Mouse (Mus musculus): ENCODE data around the gene Gm20388. TPM values are rescaled to one million over a fixed set of nuclear protein-coding genes. Genes with fewer than 3 reads are reported as not detected.
A peak's percentile ranks its signal among the peaks of the same experiment; 100 is the strongest.

Gm20388 gene
- polyA plus RNA-seq, 1 experiment from 2014 or later, result not detected

DNA sequence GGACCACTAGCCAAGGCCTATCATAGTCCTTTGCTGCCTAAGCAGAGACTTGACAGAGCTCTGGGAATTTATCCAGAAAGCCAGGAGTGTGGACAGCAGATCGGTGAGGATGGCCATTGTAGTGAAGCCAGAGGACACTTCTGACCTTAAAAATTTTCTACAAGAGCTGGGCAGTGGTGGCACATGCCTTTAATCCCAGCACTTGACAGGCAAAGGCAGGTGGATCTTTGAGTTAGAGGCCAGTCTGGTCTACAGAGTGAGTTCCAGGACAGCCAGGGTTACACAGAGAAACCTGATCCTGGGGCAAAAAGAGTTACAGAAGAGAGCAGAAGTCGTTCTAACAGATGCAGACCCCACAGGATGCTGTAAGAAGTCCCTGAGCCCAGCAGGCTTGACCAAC, 2405.8 kb downstream of the Gm20388 start:
- WGBS, result 30% methylated on average over 2 of the region's 2 CpGs

DNA sequence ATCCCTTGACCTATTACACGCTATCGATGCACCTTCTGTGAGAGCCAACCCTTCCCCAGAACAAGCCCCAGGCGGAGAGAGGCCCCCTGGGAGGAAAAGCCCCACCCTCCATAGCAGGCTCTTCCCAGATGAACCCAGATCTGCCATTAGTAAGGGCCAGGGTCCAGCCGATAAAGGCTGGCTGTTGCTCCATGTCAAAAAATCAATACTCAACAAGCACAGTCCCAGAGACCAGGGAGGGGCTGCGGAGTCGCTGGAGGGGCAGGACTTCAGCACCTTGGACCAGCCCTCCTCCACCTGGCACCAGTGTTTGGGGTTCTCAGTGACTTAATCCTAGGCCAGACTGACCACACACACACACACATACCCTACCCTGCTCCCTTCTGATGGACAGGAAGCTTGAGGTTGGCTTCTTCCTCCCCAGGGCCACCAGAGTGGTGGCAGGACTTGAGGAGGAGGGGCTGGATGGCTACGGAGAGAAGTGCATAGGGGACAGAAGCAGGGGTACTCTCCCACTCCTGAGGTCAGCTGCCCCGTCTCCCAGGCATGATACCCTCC, 2407.4 kb downstream of the Gm20388 start:
- no peak overlapping the region for H3K4me2 ChIP-seq (ENCODE audit: low read length)
- ATAC-seq (ENCODE audit: insufficient number of reproducible peaks, insufficient read depth, low FRiP score, low read depth), result no peak
- 59% methylated on average over 8 of the region's 8 CpGs for WGBS
- H3K27me3 ChIP-seq (ENCODE audit: control insufficient read depth, insufficient read depth, low read length), result no peaks in the 10 kb centered on the region
- H3K9me3 ChIP-seq (ENCODE audit: control insufficient read depth, low read length), result no peaks in the 10 kb centered on the region
- peaks cover 52% of the 10 kb centered on the region for H3K36me3 ChIP-seq (ENCODE audit: control insufficient read depth, insufficient read depth, low read length)
- H3K4me1 ChIP-seq (ENCODE audit: control insufficient read depth in 2 of 2, insufficient read depth in 2 of 2, low read length in 2 of 2), result peaks cover 55 to 86% of the 10 kb centered on the region in 2 experiments
- H3K9ac ChIP-seq (ENCODE audit: low read length), result no peak overlapping the region
- no peak overlapping the region for H3K4me3 ChIP-seq (ENCODE audit: control insufficient read depth in 1 of 2, insufficient read depth in 1 of 2, low read depth in 1 of 2, low read length in 2 of 2)
- H3K27ac ChIP-seq (replicated peaks in 1 of 2; ENCODE audit: control insufficient read depth in 1 of 2, insufficient read depth in 1 of 2, low read depth in 2 of 2, low read length in 2 of 2), result 0 out of 4 replicates have a peak overlapping the region, but pooled peaks of 1 of the 2 experiments have one; percentile 9

More for the DNA sequence above, 2405.8 kb downstream of the Gm20388 start:
- Histone ChIP-seq H3K27ac (replicated peaks in 1 of 2; ENCODE audit: control insufficient read depth in 1 of 2, insufficient read depth in 1 of 2, low read depth in 2 of 2, low read length in 2 of 2) (0 out of 4 replicates have a peak overlapping the region, but pooled peaks of 1 of the 2 experiments have one; percentile 37), H3K4me3 (ENCODE audit: control insufficient read depth in 1 of 2, insufficient read depth in 1 of 2, low read depth in 1 of 2, low read length in 2 of 2) (no peak overlapping the region), H3K36me3 (ENCODE audit: control insufficient read depth, insufficient read depth, low read length) (peaks cover 51% of the 10 kb centered on the region), H3K9me3 (ENCODE audit: control insufficient read depth, low read length) (no peaks in the 10 kb centered on the region), H3K4me1 (ENCODE audit: control insufficient read depth in 2 of 2, insufficient read depth in 2 of 2, low read length in 2 of 2) (peaks cover 53 to 85% of the 10 kb centered on the region in 2 experiments), H3K9ac (ENCODE audit: low read length) (no peak overlapping the region), H3K4me2 (ENCODE audit: low read length) (no peak overlapping the region), H3K27me3 (ENCODE audit: control insufficient read depth, insufficient read depth, low read length) (no peaks in the 10 kb centered on the region)
- no peak for ATAC-seq (ENCODE audit: insufficient number of reproducible peaks, insufficient read depth, low FRiP score, low read depth)

DNA sequence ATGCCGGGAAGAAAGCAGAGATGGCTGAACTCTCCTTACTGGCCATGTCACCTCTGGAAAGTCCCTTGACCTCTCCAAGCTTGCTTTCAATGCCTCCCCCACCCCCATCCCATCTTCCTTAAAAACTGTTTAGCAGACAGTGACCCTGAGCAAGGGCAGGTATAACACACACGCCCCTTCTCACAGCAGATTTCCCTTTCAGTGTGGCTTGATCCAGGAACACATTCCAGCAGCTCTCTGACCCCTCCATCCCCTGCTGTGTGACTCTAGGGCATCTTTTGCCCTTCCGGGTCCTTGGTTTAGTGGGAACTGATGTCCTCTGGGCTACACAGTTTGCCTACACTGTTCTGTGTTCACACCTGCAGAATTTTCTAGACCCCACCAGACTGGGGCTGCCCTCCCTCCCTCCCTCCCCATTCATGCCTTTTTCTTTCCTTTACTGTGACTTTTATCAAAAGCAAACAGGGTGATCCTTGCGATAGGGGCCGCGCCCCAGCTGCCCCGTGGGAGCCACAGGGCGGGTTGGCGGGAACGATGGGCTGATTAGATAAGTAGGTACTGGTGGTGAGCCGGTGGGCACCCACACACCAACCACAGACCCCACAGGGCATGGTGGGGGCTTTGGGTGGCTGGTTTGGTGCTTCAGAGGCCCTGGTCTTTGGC, 2408.5 kb downstream of the Gm20388 start:
- ATAC-seq (ENCODE audit: insufficient number of reproducible peaks, insufficient read depth, low FRiP score, low read depth), result no peak
- Histone ChIP-seq H3K4me2 (ENCODE audit: low read length) (no peak overlapping the region), H3K9ac (ENCODE audit: low read length) (no peak overlapping the region), H3K36me3 (ENCODE audit: control insufficient read depth, insufficient read depth, low read length) (peaks cover 55% of the 10 kb centered on the region), H3K4me3 (ENCODE audit: control insufficient read depth in 1 of 2, insufficient read depth in 1 of 2, low read depth in 1 of 2, low read length in 2 of 2) (no peak overlapping the region), H3K9me3 (ENCODE audit: control insufficient read depth, low read length) (no peaks in the 10 kb centered on the region), H3K27me3 (ENCODE audit: control insufficient read depth, insufficient read depth, low read length) (no peaks in the 10 kb centered on the region), H3K27ac (replicated peaks in 1 of 2; ENCODE audit: control insufficient read depth in 1 of 2, insufficient read depth in 1 of 2, low read depth in 2 of 2, low read length in 2 of 2) (0 out of 4 replicates have a peak overlapping the region, but pooled peaks of 1 of the 2 experiments have one; percentile 3), H3K4me1 (ENCODE audit: control insufficient read depth in 2 of 2, insufficient read depth in 2 of 2, low read length in 2 of 2) (peaks cover 53 to 86% of the 10 kb centered on the region in 2 experiments)
- 61% methylated on average over 11 of the region's 11 CpGs for WGBS

GRCm38 (mm10) chr8:122319708-122320075, 2409.1 kb downstream of the Gm20388 start:
- WGBS, result 74% methylated on average over 7 of the region's 7 CpGs
- ATAC-seq (ENCODE audit: insufficient number of reproducible peaks, insufficient read depth, low FRiP score, low read depth), result no peak
- Histone ChIP-seq H3K4me2 (ENCODE audit: low read length) (no peak overlapping the region), H3K9ac (ENCODE audit: low read length) (no peak overlapping the region), H3K27me3 (ENCODE audit: control insufficient read depth, insufficient read depth, low read length) (no peaks in the 10 kb centered on the region), H3K36me3 (ENCODE audit: control insufficient read depth, insufficient read depth, low read length) (peaks cover 55% of the 10 kb centered on the region), H3K4me1 (ENCODE audit: control insufficient read depth in 2 of 2, insufficient read depth in 2 of 2, low read length in 2 of 2) (peaks cover 53 to 86% of the 10 kb centered on the region in 2 experiments), H3K9me3 (ENCODE audit: control insufficient read depth, low read length) (no peaks in the 10 kb centered on the region), H3K4me3 (ENCODE audit: control insufficient read depth in 1 of 2, insufficient read depth in 1 of 2, low read depth in 1 of 2, low read length in 2 of 2) (no peak overlapping the region), H3K27ac (replicated peaks in 1 of 2; ENCODE audit: control insufficient read depth in 1 of 2, insufficient read depth in 1 of 2, low read depth in 2 of 2, low read length in 2 of 2) (no peak overlapping the region)

GRCm38 (mm10) chr8:122320541-122320940, 2409.9 kb downstream of the Gm20388 start:
- peaks cover 55 to 86% of the 10 kb centered on the region in 2 experiments for H3K4me1 ChIP-seq (ENCODE audit: control insufficient read depth in 2 of 2, insufficient read depth in 2 of 2, low read length in 2 of 2)
- H3K36me3 ChIP-seq (ENCODE audit: control insufficient read depth, insufficient read depth, low read length), result peaks cover 49% of the 10 kb centered on the region
- ATAC-seq (ENCODE audit: insufficient number of reproducible peaks, insufficient read depth, low FRiP score, low read depth), result no peak
- H3K9ac ChIP-seq (ENCODE audit: low read length), result peak overlapping the region; percentile 25; the same call in 1 of the 2 replicates
- 55% methylated on average over 3 of the region's 3 CpGs for WGBS
- no peak overlapping the region for H3K4me2 ChIP-seq (ENCODE audit: low read length)
- H3K27ac ChIP-seq (replicated peaks in 1 of 2; ENCODE audit: control insufficient read depth in 1 of 2, insufficient read depth in 1 of 2, low read depth in 2 of 2, low read length in 2 of 2), result peak overlapping the region in 1 of 2 experiments; percentile 78; a peak in 2 of 4 replicates
- H3K27me3 ChIP-seq (ENCODE audit: control insufficient read depth, insufficient read depth, low read length), result no peaks in the 10 kb centered on the region
- H3K4me3 ChIP-seq (ENCODE audit: control insufficient read depth in 1 of 2, insufficient read depth in 1 of 2, low read depth in 1 of 2, low read length in 2 of 2), result no peak overlapping the region
- H3K9me3 ChIP-seq (ENCODE audit: control insufficient read depth, low read length), result no peaks in the 10 kb centered on the region

DNA sequence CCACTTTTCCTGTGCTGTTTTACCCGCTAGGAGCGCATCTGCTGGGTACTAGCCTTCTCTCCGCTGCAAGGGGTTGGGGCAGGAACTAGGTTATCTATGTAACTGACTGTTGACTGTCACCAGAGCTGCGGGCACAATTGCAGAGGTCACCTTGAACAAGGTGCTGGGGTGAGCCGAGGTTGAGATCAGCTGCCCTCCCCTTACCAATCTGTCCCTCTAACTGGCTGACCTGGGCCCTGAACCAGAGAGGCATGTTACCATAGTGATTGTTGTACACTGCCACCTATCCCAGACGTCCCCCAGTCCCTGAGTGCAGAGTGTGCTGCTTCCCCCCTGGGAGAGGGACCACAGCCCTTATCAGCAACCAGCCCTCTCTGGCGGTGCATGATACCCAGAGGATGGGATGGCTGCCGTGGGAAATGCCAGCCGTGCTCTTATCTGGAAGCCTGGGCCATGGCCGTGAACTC, 2410.8 kb downstream of the Gm20388 start:
- Histone ChIP-seq H3K36me3 (ENCODE audit: control insufficient read depth, insufficient read depth, low read length) (peaks cover 41% of the 10 kb centered on the region), H3K9me3 (ENCODE audit: control insufficient read depth, low read length) (no peaks in the 10 kb centered on the region), H3K27me3 (ENCODE audit: control insufficient read depth, insufficient read depth, low read length) (no peaks in the 10 kb centered on the region), H3K4me3 (ENCODE audit: control insufficient read depth in 1 of 2, insufficient read depth in 1 of 2, low read depth in 1 of 2, low read length in 2 of 2) (no peak overlapping the region), H3K4me2 (ENCODE audit: low read length) (peak overlapping the region; percentile 17), H3K27ac (replicated peaks in 1 of 2; ENCODE audit: control insufficient read depth in 1 of 2, insufficient read depth in 1 of 2, low read depth in 2 of 2, low read length in 2 of 2) (peak overlapping the region; percentile 49 to 78), H3K9ac (ENCODE audit: low read length) (peak overlapping the region; percentile 28; the same call in 1 of the 2 replicates), H3K4me1 (ENCODE audit: control insufficient read depth in 2 of 2, insufficient read depth in 2 of 2, low read length in 2 of 2) (peaks cover 62 to 85% of the 10 kb centered on the region in 2 experiments)
- 19% methylated on average over 10 of the region's 10 CpGs for WGBS
- ATAC-seq (ENCODE audit: insufficient number of reproducible peaks, insufficient read depth, low FRiP score, low read depth), result peak; percentile 3; the same call in 1 of the 2 replicates

- ATAC-seq (ENCODE audit: insufficient number of reproducible peaks, insufficient read depth, low FRiP score, low read depth), result no peak
- Histone ChIP-seq H3K27me3 (ENCODE audit: control insufficient read depth, insufficient read depth, low read length) (no peaks in the 10 kb centered on the region), H3K36me3 (ENCODE audit: control insufficient read depth, insufficient read depth, low read length) (peaks cover 36% of the 10 kb centered on the region), H3K4me3 (ENCODE audit: control insufficient read depth in 1 of 2, insufficient read depth in 1 of 2, low read depth in 1 of 2, low read length in 2 of 2) (no peak overlapping the region), H3K9ac (ENCODE audit: low read length) (no peak overlapping the region; the same call in 1 of the 2 replicates), H3K4me1 (ENCODE audit: control insufficient read depth in 2 of 2, insufficient read depth in 2 of 2, low read length in 2 of 2) (peaks cover 64 to 91% of the 10 kb centered on the region in 2 experiments), H3K27ac (replicated peaks in 1 of 2; ENCODE audit: control insufficient read depth in 1 of 2, insufficient read depth in 1 of 2, low read depth in 2 of 2, low read length in 2 of 2) (peak overlapping the region; percentile 4 to 78; a peak in 3 of 4 replicates), H3K4me2 (ENCODE audit: low read length) (peak overlapping the region; percentile 17; the same call in 1 of the 2 replicates), H3K9me3 (ENCODE audit: control insufficient read depth, low read length) (no peaks in the 10 kb centered on the region)
- WGBS, result 72% methylated on average over 7 of the region's 7 CpGs
These were observed 2411.5 kb downstream of the Gm20388 start for GRCm38 (mm10) chr8:122322126-122322525.

All from heart, embryonic 14.5 days (tissue).